ENCODE assay signal across 10 mouse cellular contexts in the genomic region with DNA sequence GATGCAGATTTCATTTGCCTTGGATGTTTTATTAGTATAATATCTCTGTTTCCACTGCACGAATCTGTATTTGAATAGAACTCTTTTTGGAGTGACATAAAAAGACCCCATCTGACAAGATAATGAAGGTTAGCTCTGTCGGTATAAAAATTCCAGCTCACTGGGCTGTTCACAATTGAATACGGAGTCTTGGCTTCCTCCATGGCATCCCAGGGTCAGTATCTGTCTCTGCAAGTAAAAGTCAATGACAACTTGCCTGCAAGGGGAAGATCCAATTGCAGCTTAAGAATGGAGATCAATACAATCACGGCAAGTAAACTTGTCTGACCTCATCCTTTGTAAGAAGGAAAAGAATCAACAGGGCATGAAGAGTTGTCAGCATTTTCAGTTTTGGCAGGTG.
"Had no signal": no experiment of that assay in that cellular context is flagged by ENCODE, and none has a peak within 500 bp of the region (broad histone marks: within the 10 kb centered on the region; RNA-seq: fewer than 3 reads in every experiment).

No protein-coding gene starts in this region.

- DNase-seq: lung, adult 18-20 months; lung, embryonic 14.5 days; lung, postnatal 10 days; lung, postnatal 4 days; midbrain, embryonic 14.5 days; right cerebral cortex, adult 18-20 months; right cerebral cortex, postnatal 25 days; thymus, adult 2 months; thymus, postnatal 25 days; thymus, postnatal 4 days had no signal
